Mouse (Mus musculus) lung, adult 2 months (tissue): ENCODE measurements around the gene Mybl2. TPM values are rescaled to one million over a fixed set of nuclear protein-coding genes. Genes with fewer than 3 reads are reported as not detected.

Experiments used
- DNase-seq: peaks from one replicate; pipeline ENCODE4 v3.0.0; 2022
- H3K4me1 ChIP-seq: fragments of 200-500 bp; 2 replicates; pipeline ENCODE4 v1.6.1; 2011; ENCODE audit warnings: low read length; ENCODE audit not compliant: control insufficient read depth, insufficient read depth
- H3K4me3 ChIP-seq: fragments of 200-500 bp; replicated peaks from 2 replicates; pipeline ENCODE3; 2011; ENCODE audit warnings: low read depth, mild to moderate bottlenecking, control low read depth, low read length; ENCODE audit errors: extremely low read depth
- CTCF ChIP-seq: fragments of 200-500 bp; IDR thresholded peaks from 2 replicates; pipeline ENCODE4 v1.5.1; 2011; ENCODE audit warnings: mild to moderate bottlenecking, low read length, control low read depth; ENCODE audit not compliant: insufficient read depth
- POLR2A ChIP-seq: fragments of 200-500 bp; IDR thresholded peaks from 2 replicates; pipeline ENCODE4 v1.6.1; 2011; ENCODE audit warnings: low read depth, mild to moderate bottlenecking, control low read depth, low read length, borderline replicate concordance; ENCODE audit errors: extremely low read depth
- WGBS: fragments of 180-500 bp; shearing (Covaris S2); methylation state at CpG from one replicate; pipeline ENCODE4 v1.1.7; 2018; 5-methylcytosine and 5-hydroxymethylcytosine counted together
- polyA plus RNA-seq: library from polyadenylated mRNA; depleted of rRNA; stranded (reverse); fragments of >200 nt; gene quantifications from 2 replicates; pipeline ENCODE4 v1.2.3, GENCODE M21; 2012

Gene Mybl2
- polyA plus RNA-seq, 1 experiment, result 1.5 TPM

GRCm38 (mm10) chr2:163067233-163067632 is 12.7 kb downstream of the Mybl2 start:
- WGBS, result 93% methylated on average over 1 of the region's 1 CpGs
- no peak overlapping the region for H3K4me3 ChIP-seq
- no peaks in the 10 kb centered on the region for H3K4me1 ChIP-seq
- TF ChIP-seq CTCF (no peak), POLR2A (no peak)
- no peak for DNase-seq

DNA sequence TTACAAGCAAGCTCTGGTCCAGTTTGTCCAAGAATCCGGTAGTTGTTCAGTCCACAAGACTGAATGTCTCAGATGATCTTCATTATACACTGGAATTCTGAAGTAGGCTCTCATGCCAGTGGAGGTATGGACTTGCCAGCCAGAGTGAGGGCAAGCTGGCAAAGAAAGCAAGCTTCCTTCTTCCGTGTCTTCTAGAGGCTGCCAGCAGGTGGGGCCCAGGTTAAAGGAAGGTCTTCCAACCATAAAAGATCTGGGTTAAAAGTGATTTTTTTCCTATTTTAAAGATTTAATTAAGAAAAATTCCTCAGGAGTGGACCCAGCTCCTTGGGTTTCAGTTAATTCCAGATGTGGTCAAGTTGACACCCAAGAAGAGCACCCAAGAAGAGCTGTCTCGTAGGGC is 15.7 kb downstream of the Mybl2 start:
- TF ChIP-seq CTCF, result no peak
- no peak for TF ChIP-seq POLR2A
- Histone ChIP-seq H3K4me1 (no peaks in the 10 kb centered on the region), H3K4me3 (no peak overlapping the region)
- WGBS, result 68% methylated on average over 3 of the region's 3 CpGs
- no peak for DNase-seq

DNA sequence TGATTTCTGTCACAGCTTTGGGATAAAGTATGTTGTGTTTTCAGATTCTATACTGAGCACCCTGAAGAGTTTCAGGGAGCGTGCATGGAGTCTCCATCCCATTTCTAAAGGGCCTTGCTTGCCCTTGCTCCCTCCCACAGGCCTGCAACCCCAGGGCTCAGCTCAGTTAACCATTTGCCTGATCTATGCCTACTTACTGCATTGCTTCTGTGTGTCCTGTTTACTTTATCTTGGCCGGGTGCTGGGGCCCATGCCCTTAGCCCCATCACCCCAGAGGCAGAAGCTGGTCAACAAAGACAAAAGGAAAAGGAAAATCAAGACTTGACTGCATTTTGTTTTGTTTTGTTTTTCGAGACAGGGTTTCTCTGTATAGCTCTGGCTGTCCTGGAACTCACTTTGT is 17.1 kb downstream of the Mybl2 start:
- TF ChIP-seq CTCF, result no peak
- no peak for TF ChIP-seq POLR2A
- 76% methylated on average over 3 of the region's 3 CpGs for WGBS
- no peak for DNase-seq
- Histone ChIP-seq H3K4me3 (no peak overlapping the region), H3K4me1 (no peaks in the 10 kb centered on the region)

- 95% methylated on average over 9 of the region's 9 CpGs for WGBS
- DNase-seq, result no peak
- Histone ChIP-seq H3K4me3 (no peak overlapping the region), H3K4me1 (no peaks in the 10 kb centered on the region)
- TF ChIP-seq POLR2A (no peak), CTCF (no peak)
Measured at GRCm38 (mm10) chr2:163073023-163073757, 18.7 kb downstream of the Mybl2 start.

DNA sequence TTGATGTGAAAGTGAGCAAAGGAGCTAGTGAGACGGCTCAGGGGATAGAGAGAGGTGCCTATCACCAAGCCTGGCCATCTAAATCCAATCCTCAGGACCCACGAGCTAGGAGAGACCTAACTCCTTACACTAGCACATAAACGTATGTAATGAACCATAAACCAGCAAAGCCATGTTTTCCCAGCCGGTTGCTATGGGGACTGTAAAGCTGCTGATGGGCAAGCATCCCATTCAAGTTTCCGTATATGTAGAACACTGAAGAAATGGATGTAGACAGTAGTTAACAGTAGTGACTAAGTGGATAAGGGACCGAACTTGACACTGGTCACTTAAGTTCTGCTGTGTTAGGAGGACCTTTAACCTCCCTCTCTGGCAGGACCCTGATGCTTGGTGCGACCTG is 19.5 kb downstream of the Mybl2 start:
- Histone ChIP-seq H3K4me1 (no peaks in the 10 kb centered on the region), H3K4me3 (no peak overlapping the region)
- TF ChIP-seq CTCF, result no peak
- TF ChIP-seq POLR2A, result no peak
- DNase-seq, result no peak
- 90% methylated on average over 7 of the region's 7 CpGs for WGBS

- no peak overlapping the region for H3K4me3 ChIP-seq
- no peaks in the 10 kb centered on the region for H3K4me1 ChIP-seq
- TF ChIP-seq POLR2A (no peak), CTCF (no peak)
- 90% methylated on average over 12 of the region's 12 CpGs for WGBS
- no peak for DNase-seq
Measured at GRCm38 (mm10) chr2:163074808-163075207, 20.3 kb downstream of the Mybl2 start.

- WGBS, result 77% methylated on average over 3 of the region's 3 CpGs
- no peak for DNase-seq
- TF ChIP-seq POLR2A, result no peak
- TF ChIP-seq CTCF, result no peak
- H3K4me1 ChIP-seq, result no peaks in the 10 kb centered on the region
- no peak overlapping the region for H3K4me3 ChIP-seq
Measured at GRCm38 (mm10) chr2:163075234-163075633, 20.7 kb downstream of the Mybl2 start.

- H3K4me1 ChIP-seq, result no peaks in the 10 kb centered on the region
- H3K4me3 ChIP-seq, result no peak overlapping the region
- DNase-seq, result no peak
- 92% methylated on average over 4 of the region's 4 CpGs for WGBS
- TF ChIP-seq POLR2A (no peak), CTCF (no peak)
Measured at GRCm38 (mm10) chr2:163079041-163079440, 24.6 kb downstream of the Mybl2 start.

DNA sequence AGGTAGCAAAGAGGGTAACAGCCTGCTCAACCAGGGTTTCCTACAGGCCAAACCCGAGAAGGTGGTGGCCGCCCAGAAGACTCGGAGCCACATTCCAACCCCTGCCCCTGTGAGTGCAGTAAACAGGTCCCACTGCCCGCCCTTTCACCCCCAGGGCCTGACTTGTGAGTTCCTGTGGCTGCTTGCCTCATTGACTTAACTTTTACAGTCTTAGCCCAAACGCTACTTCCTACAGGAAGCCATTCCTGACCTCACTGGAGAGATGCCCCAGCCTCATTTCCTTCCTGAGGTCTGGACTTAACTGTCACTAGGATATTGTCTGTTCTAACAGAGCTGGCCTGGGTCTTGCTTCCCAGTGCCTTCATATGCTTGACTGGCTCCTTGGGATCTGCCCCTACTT is 28.1 kb downstream of the Mybl2 start:
- TF ChIP-seq CTCF (no peak), POLR2A (no peak)
- WGBS, result 52% methylated on average over 5 of the region's 5 CpGs
- H3K4me1 ChIP-seq, result no peaks in the 10 kb centered on the region
- no peak for DNase-seq
- H3K4me3 ChIP-seq, result no peak overlapping the region

- 91% methylated on average over 3 of the region's 3 CpGs for WGBS
- TF ChIP-seq CTCF (no peak), POLR2A (no peak)
- Histone ChIP-seq H3K4me3 (no peak overlapping the region), H3K4me1 (no peaks in the 10 kb centered on the region)
- no peak for DNase-seq
Measured at GRCm38 (mm10) chr2:163084519-163084918, 30.0 kb downstream of the Mybl2 start.
